Mouse (Mus musculus): ENCODE measurements around the gene Gstm4.
"Not testable (repeated sequence)": the region's sequence is repeated elsewhere in the genome, so short reads cannot be mapped to it uniquely, and the experiment has no call there.

Gstm4 gene

DNA sequence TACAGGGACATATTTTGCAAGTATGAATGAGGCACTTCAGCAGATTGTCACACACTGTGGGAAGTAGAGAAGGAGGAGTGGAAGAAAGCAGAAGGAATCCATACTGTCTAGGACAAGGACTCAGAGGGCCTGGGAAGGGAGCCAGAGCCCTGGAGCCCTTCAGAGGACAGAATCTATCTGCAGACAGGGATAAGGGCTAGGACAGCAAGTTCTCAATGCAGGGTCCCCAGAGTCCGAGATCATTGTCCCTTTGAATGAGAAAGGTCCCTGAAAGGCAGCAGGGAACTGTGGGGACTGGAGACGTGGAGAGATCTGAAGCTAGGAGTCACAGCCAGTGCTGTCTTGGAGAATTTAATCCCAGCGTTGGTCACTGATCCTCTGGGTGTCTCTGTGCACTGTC, 25.5 kb downstream of the Gstm4 start:
- in situ Hi-C loops (cut with MboI; ENCODE audit: unreplicated experiment in 2 of 2): loop anchor here in 1 of 2 experiments (5.0 kb wide), 2 partner anchors 38 to 97 kb away; no protein-coding TSS in a partner anchor

DNA sequence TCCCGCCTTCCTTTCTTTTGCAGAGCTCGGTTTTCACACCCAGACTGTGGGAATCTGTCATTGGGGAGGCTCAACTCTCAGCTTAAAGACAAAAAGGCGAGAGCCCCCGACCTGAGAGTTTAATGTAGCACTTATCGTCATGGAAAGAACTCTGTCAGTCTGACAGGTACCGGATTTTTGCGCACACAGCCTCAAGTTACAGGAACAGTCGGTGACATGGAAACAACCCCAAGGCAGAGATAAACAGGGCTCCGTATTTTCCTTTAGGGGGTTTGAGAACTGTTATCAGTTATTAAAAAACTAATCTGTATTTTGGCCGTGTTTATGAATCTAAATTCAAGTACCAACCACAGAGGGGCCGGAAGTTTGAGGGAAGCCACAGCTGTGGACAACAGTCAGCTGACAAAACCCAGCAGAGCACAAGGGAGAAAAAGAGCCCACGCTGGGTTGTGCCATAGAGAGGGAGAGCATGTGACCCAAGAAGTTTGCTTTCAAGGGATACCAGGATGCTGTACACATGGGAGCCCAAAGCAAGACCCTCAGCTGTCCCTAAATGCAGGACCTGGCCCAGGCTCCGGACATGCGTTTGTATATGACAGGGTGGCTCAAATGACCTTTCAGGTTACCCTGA, 26.4 kb downstream of the Gstm4 start:
- in situ Hi-C loops (cut with MboI; ENCODE audit: unreplicated experiment in 2 of 2): loop anchor here in 1 of 2 experiments (5.0 kb wide), 2 partner anchors 39 to 96 kb away; no protein-coding TSS in a partner anchor

DNA sequence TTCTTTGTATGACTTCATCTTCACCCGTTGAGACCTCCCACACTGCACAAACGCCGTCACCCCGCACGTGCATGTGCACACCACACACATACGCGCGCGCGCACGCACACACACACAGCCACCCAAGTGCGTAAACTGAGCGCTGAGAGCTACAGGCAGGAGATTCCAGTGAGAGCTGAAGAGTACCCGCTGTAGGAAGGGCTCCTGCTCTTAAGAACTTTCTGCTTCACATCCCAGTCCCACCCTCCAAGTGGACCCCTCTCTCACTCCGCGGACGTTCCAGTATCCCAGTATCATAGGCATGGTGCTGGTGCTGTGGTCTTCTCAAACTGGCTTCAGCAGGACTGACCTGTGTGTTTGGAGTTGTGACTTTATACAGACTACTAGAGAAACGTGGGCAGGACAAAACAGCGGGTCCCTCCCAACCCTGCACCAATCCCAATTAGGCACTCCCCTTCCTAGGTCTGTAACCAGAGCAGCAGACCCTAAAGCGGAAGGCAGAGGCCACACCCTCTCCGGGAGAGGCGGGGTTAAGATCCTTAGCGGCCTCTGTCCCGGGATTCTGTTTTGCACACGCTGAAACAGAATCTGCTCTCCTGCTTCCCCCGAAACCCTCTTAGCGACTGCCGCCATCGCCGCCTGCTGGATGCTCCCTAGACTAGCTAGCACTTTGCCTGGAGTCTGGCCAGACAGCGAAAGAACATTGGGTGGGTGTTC, 27.1 kb downstream of the Gstm4 start, which contains the start of gene Gstm1:
TSS of gene Gstm1 (minus strand) at position 501 of the 717 bp plus-strand sequence.
- in situ Hi-C loops (cut with MboI; ENCODE audit: unreplicated experiment in 2 of 2): loop anchor here in 1 of 2 experiments (5.0 kb wide), 2 partner anchors 40 to 95 kb away; no protein-coding TSS in a partner anchor

DNA sequence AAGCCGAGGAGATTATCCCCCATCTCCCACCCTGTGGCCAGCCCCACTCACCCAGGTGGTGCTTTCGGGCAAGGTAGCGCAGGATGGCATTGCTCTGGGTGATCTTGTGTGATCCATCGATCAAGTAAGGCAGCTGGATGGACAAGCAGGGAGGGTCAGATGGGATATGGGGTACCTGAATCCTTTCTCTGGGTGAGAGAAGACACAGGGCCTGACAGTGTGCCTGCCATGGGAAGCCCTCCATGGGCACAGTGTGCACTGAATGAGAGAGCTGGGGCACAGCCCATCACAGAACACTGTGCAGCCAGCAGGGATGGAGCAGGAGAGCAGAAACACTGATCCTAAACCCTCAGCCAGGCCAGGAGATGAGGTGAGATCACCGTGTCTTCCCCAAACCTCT, 28.2 kb downstream of the Gstm4 start:
- in situ Hi-C loops (cut with MboI; ENCODE audit: unreplicated experiment in 2 of 2): loop anchor here in 1 of 2 experiments (5.0 kb wide), 2 partner anchors 41 to 94 kb away; no protein-coding TSS in a partner anchor

DNA sequence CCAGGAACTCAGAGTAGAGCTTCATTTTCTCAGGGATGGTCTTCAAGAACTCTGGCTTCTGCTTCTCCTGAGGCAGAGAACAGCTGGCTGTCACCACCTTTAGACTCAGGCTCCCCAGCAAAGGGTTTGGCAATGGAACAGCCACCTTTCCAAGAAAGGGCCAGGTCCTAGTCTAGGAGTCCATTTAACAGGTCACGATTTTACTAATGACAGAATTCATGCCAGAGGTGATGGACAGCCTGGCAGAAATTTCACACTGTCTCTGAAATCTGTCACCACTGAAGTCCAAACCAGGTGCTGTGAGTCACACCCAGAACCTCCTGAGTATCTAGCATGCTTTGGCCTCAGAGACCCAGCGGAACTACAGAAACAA, 29.7 kb downstream of the Gstm4 start:
- in situ Hi-C loops (cut with MboI; ENCODE audit: unreplicated experiment in 2 of 2): loop anchor here in 1 of 2 experiments (5.0 kb wide), 2 partner anchors 42 to 93 kb away; no protein-coding TSS in a partner anchor

DNA sequence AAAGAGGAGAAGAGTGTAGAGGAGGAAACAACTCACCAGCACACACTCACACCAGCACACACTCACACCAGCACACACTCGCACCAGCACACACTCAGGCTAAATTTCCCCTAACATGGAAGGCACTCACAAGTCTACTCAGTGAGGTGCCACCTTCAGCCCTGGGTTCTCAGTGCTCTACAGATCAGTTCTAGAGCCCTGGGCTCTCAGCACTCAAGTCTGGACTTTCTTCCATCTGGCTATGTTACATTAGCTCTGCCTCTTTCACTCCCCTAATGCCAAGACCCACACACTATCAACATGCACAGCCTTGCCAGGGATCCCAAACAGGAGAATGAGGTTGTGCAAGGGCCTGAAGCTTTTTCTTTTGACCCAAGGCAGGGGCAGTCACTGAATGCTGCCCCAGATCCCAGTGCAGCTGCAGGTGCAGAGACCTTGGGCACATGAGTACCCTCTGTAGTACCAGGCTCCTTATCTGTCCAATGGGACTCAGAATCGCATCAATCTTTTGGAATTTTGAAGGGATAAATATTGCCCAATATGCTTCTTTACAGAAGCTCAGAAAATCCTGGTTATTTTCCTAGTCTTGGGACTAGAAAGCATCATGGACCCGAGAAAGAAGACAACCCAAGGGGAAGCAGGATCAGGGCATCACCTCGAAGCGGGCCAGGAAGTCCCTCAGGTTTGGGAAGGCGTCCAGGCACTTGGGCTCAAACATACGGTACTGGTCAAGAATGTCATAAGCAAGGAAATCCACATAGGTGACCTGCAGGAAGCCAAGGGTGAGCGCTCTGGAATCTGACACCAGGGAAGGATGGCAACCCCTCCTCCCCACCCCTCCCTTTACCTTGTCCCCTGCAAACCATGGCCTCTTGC, 30.4 kb downstream of the Gstm4 start:
- in situ Hi-C loops (cut with MboI; ENCODE audit: unreplicated experiment in 2 of 2): no loop called here

DNA sequence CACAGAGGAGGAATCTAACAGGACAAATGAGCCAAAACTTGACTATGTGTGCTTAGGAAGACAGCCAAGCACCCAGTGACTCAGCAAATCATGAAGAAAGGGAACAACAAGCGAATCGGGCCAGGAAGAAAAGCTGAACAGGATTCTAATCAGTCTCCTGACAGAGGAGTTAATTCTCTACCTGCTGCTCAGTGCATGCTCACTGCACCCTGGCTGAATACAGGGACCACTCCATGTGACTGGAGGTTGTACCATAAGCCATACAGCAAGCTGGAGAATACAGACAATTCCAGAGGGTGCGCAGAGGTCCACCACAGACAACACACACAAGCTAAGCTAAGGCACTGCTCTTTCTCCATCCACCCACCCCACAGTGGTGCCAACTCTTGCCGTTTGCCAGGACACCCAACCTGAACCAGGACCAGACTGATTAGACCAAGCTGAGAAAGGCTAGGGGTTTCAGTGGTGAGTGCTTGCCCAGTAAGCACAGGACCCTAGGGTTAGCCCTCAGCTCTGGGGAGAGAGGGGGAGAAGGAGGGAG, 31.3 kb downstream of the Gstm4 start:
- in situ Hi-C loops (cut with MboI; ENCODE audit: unreplicated experiment in 2 of 2): no loop called here

DNA sequence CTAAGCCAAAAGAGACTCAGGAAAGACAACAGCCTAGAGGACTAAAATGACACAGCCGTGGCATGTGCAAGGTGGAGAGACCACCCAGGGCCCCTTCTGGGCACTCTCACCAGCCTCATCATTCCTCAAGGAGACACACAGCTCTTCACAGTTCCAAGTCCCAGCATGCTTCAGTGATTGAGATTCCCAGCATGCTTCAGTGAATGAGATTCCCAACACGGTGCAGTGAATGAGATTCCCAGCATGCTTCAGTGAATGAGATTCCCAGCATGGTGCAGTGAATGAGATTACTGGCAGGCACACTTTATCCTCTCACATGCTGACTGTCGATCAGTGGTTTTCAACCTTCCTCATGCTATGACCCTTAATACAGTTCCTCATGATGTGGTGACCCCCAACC, 33.1 kb downstream of the Gstm4 start:
- in situ Hi-C loops (cut with MboI; ENCODE audit: unreplicated experiment in 2 of 2): no loop called here

DNA sequence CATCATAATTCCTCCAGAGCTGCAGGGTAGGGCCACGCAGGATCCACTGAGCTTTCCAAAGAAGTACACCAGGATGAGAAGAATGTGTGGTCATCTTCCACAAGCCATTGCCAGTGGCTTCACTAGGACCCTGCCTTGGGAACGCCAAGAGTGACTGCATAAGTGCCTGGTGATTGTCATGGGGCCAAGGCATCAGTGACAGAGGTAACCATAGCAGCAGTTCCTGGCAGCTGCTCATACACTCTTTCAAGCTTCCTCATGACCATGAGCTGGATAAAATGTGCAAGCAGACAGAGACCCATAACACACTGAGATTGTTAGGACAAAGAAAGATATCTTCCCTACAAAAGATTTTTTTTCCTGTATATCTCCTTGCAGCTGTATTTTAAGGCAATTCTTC, 34.4 kb downstream of the Gstm4 start:
- in situ Hi-C loops (cut with MboI; ENCODE audit: unreplicated experiment in 2 of 2): no loop called here

DNA sequence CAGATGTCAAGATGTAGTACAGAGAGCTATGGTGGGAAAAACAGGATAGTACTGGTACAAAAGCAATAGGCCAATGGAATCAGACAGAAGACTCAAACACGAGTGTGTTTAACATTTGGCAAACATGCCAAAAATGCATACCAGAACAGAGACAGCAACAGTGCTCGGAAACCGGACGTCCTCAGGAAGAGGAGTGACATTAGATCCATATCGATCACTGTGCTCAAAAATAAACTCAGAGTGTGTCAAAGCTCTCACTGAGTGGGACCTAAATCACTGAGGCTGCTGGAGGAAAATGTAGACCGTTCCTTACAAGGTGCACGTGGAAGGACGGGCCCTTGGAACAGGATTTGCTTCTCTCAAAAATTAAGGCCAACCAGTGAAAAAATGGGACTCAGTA, 42.7 kb downstream of the Gstm4 start:
- in situ Hi-C loops (cut with MboI; ENCODE audit: unreplicated experiment in 2 of 2): no loop called here

DNA sequence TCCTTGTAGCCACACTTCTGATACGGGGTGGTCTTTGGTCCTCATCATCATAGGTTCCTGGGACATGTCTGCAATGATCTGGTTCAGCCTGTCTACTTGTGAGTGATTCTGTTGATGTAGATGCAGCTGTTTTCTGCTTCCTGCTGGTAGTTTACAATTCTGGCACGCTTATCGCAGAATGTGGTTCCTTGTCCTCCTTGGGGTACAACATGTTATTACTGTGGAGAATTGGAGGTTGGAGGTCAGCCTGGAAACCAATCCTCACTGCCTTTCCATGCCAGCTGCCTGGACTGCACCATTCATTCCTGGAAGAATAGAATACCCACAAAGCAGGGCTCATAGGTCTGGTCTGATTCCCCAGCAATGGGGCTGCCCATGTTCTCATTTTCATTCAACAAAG, 45.2 kb downstream of the Gstm4 start:
- in situ Hi-C loops (cut with MboI; ENCODE audit: unreplicated experiment in 2 of 2): no loop called here

DNA sequence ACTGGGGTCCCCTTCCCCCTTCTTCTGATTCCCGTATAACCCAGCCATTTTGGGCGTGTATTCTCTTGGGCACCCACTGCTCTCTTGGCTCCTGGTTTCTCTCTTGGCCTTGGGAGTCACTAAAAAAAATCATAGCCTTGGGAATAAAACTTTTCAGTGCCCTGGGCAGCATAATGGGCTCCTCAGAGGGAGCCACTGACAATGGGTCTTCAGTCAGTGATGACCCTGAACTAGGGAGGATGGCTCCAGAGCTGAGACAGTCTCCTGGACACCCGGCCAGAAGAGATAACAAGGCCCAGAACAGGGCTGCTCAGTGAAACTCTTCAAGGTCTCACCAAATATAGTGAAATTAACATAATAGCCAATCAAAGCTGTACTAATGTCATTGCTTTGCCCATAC, 46.1 kb downstream of the Gstm4 start:
- in situ Hi-C loops (cut with MboI; ENCODE audit: unreplicated experiment in 2 of 2): no loop called here

DNA sequence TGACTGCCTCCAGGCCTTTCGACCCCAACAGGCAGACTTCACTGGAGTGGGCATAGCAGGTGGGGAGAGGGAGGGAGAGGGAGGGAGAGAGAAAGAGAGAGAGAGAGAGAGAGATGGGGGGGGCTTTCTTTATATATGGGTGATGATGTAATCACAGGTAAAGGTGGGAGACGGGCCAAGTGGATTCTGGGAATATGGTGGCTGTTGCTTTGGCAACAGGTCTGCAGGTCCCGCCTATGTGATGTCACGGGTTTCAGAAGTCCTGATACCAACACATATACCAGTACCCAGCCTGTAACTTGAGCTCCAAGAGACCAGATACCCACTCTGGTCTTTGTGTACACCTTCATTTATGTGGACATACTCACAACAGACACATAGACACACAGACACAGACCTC, 48.1 kb downstream of the Gstm4 start:
- in situ Hi-C loops (cut with MboI; ENCODE audit: unreplicated experiment in 2 of 2): no loop called here

DNA sequence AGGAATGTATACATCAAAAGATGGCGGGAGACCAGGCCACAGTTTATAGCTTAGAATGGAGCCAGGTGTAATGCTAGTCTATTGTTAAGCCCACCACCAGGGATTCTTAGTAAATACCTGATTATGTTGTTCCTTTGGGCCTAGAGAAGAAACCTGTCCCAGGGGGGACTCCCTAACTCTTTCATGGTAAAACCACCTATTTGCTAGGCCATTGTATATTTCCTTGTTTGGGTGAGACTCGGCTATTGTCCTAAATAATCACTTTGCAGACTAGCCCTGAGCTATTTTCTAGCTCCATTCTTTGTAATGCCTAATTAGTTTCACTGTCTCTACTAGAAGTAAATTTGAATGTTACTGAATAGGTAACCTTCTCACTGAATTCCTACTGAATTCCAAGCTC, 48.7 kb downstream of the Gstm4 start:
- in situ Hi-C loops (cut with MboI; ENCODE audit: unreplicated experiment in 2 of 2): not testable (repeated sequence)
